Mouse (Mus musculus) left cerebral cortex, postnatal 4 days (tissue): ENCODE results near the gene Tctex1d4. TPM values are rescaled to one million over a fixed set of nuclear protein-coding genes. Genes with fewer than 3 reads are reported as not detected.
A peak's percentile ranks its signal among the peaks of the same experiment; 100 is the strongest.

ENCODE experiments used
- DNase-seq: peaks from one replicate; pipeline ENCODE4 v3.0.0-alpha.2; 2022
- intact Hi-C: fragments of 180-260 bp; cut with DNase I; formaldehyde crosslinking; loops from one replicate; pipeline ENCODE4 v1.15.1; 2025
- total RNA-seq, 2 experiments: library from RNA; stranded (reverse); gene quantifications; 2 replicates each; pipeline ENCODE4 v1.2.3; 2021

Tctex1d4 gene
- total RNA-seq, 2 experiments from 2014 or later: 0.52 to 0.58 TPM

DNA sequence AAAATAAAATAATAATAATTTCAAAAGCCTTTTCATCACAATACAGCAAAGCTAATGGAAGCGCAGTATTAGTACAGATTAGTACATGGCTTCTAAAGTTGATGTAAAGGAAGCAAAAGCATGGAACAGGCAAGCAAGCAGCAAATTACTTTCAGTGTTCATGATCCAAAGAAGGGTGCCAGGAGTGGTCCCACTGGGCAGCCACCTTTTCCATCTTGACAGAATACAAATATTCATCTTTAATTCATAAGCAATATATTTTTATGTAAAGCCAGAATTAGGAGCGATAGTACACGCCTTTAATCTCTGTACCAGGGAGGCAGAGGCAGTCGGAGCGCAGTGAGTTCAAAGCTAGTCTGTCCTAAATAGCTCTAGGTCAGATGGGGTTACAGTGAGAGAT, 7.0 kb upstream of the Tctex1d4 start:
- intact Hi-C loops: no loop called here
- DNase-seq: no peak

DNA sequence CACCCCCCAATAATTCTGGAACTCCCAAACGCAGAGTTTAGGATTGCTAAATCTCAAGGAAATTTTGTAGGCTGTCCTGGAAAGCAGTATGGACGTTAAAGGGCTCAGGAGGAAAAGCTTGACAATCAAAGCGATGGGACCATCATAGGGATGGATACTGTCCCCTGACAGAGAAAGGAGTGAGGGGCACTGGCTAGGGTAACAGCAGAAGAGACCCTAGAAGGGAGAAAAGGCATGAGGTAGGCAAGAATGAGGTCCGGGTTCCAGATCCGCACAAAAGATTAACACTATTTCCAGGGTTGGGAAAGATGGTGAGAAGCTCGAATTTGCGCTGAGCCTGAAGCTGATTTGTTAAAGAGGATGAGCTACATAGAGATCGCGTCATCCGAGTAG, 6.5 kb upstream of the Tctex1d4 start:
- intact Hi-C loops: no loop called here
- DNase-seq: no peak

DNA sequence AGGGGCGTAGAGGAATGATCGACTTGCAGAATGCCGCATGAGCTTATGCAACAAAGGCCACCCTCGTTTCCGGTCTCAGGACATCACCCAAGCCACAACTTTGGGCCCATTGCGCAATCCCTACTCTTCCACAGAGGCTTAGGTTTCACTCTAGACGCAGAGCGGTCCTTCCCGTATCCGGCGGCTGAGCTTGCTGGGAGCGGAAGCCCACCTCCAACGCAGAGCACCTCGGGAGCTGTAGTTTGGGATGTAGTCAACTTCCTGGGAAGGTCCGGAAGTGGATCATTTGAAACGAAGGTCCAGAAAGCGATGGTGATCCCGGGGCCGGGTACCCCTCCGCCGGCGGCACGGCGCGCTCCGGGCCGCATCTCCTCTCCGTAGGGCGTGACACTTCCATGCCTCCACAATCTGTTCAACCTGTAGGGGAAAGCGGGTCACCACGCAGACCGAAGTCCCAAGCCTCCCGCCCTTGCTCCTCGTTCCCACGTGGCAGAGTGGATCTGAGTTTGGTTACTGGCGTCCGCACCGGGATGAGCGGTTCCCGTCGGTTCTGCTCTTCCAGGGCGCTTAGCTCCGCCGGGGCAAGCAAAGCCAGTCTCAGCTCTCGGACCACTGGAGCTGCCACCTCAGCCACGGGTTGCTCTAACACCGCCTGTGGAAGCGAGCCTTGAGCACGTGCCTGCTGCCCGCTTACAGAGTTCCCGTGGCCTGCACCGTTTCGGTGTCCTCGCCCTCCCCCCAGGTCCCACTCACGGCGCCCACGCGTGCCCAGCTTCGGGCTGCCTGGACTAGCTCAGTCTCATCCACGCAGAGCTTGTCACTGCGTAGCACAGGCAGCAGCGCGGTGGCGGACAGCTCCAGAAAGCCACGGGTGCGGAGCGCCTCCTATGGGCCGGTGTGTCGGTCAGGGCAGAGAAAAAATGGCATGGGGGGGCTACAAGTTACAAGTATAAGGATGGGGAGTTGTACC, 5.9 kb upstream of the Tctex1d4 start:
- peak; percentile 92 for DNase-seq
- intact Hi-C loops: no loop called here

DNA sequence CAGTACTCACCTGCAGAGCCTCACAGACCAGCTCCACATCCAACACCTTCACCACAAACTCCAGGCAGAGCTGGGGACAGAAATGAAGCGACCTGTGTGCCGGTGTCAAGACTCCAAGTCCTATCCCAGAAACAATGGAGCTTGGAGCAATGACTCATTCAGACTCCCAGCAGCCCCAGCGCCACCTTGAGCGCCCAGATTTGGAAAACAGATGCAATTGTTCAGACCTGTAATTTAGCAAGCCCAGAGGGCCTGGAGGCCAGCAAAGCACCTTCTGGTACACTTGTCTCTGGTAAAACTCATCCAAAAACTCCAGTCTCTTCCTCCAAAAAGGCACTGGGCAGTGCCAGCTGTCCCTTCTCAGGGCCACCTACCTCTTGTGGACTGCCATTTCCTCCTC, 4.4 kb upstream of the Tctex1d4 start:
- intact Hi-C loops: no loop called here
- DNase-seq: no peak

DNA sequence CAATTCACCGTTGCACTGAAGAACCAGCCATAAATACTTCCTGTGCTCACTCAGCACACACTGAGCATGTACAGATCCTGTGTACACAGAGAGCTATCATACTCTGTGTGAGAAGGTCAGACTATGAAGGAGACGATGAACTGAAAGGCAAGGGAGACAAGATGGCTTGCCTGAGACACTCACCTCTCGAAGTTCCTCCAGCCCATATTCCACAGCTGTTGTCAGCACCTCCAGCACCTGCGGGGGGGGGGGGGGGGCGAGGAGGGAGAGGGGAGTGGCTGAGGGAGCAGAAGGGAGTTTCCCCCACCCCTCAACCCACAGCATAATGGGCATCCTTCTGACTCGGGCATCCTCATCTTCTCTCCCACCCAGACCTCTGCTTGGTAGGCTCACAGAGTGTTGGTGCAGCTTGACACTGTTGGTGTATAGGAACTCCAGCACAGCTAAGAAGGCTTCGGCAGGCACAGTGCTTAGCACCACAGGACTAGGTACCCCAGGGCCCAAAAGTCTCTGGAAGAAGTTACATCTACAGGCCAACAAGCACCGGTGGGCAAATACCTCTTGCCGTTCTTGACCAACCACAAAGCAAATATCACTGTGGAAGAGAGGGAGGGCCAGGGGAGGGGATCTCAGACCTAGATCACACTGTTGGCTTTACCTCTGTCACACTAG, 2.9 kb upstream of the Tctex1d4 start:
- intact Hi-C loops: no loop called here
- DNase-seq: no peak

DNA sequence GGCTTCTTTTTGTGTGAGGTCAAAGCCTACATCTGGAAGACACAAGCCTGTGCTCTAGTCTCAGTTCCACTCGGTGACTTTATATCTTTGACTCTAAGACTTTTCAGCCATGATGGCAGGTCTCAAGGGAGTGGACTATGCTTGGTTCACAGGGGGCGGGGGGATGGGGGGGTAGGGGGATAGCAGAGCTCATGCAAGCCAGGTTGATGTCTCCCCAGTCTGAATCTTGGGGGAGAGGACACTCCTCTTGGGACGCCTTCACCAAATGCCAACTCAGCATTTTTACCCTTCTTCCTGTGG, 2.4 kb upstream of the Tctex1d4 start:
- intact Hi-C loops: no loop called here
- no peak for DNase-seq

DNA sequence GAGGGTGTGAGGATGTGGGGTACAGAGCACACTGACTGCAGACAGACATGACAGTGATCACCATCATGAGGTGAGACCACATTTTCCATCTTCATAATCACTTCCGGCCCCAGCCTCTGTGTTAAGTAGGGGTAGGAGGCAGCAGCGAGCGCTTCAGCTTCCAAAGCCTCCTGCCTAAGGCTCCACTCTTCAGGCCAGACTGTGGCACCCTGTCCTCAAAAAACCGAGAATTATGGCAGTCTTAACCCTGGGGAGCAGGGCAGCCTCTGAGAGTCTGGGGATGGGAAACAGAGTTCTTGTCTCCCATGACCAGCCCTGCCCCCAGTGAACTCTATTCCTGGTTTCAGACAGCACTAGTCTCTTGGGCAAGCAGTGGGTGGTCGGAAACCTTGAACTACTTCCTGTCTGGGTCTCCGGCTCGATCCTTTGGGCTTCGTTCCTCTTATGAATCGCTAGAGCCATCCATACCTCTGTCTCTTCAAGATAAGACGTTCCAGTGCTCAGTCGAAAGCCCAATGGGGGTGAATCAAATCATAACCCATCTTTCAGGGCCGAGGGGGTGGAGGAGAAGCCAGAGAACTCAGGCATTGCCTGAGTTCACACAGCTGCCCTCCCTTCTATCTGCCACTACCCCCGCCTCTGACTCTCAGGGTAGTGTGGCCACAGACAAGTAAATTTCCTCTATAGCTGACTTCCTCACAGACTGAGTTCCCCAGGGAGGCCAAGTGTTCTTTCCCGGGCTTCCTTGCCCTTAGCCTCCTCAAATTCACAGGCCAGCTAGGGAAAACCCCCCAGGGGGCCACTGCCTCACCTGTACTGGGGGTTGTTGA, 1.9 kb upstream of the Tctex1d4 start:
- DNase-seq: no peak

DNA sequence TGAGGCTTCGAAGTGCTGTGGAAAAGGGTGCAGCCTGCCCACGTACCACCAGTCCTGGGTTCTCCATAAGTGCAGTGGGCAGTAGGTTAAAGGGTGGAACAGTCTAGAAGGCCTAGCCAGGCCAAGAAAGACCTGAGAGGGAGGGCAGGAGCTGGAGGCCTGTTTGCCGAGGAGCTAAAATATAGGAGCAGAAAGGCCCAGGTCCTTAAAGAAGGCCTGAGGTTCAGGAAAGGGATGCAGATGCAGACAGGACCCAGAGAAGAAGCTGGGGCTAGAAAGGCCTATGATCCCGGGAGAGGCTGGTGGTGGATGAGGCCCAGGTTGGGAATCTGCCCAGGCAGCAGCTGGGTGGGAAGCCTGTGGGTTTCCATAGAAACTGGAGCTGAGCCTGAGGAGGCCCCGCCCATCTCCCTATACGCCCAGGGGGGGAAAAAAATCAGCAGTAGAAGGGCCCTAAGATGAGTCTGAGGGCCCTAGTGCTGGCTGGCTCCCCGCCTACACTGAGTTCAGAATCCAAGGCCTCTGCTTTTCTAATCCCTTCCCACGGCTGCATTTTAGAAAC, 1.2 kb upstream of the Tctex1d4 start, which contains the start of gene Btbd19:
TSS of gene Btbd19 (minus strand) at position 378 of the 562 bp plus-strand sequence.
- peak; percentile 92 for DNase-seq
- intact Hi-C loops: no loop called here

More for the DNA sequence above, 1.9 kb upstream of the Tctex1d4 start:
- intact Hi-C loops: no loop called here

DNA sequence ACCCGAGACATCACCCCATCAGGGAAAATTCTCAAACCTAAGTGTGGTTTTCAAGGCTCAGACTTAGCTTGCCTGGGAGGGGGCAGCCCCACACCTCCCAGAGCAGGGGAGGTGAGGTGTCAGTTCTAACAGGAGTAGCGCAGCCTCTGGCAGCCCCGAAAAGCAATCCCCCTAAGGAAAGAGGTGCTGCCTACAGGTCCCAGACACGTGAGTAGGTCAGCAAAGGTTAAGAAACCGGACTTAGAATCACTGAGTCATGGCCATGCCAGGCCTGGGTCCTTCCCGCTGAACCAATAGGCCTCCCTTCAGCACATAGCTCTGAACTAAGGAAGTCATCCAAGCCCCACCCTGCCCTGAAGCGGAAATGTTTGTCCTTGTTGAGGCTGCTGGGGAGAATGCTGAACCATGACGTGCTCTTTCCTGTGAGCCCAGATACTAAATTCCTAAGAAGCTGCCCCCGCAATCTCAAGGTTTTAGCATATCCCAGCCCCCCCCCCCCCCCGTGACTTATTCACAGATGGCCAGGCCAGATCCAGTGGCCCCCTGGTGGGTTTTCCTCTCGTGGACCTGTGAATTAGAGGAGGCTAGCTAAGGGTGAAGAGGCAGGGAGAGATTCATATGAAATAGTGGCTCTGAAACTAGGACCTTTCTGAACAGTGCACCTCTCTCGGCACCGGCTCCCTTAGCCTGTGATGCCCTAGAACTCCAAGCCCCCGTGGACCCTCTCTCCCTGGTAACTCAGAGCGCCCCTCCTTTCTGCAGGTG, 502 bp upstream of the Tctex1d4 start:
- intact Hi-C loops: no loop called here
- DNase-seq: no peak

DNA sequence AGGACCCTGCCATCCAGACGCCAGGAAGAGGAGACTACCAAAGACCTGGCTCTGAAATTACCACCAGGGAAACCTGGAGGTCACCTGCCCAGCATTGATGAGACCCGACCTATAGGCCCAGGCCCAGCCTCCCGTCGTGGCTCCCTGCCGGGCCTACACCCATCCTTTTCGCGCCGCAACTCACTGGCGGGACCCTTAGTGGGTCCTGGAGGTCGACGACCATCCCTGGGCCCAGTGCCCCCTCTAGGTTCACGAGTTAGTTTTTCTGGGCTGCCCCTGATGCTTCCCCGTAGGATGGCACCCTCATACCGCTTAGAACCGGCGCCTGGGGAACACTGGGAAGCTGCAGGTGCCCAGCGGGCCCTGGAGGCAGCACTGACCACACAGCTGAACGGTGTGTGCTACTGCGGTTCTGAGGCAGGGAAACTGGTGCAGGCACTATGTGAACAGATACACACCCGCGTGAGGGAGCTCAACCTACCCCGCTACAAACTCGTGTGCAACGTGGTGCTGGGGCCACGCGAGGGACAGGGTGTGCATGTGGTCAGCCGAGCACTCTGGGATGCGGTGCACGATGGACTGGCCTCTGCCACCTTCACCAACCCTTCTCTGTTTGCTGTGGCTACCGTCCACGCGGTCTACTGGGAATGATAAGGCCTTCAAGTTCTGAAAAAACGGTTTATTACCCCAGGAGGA, 1.5 kb downstream of the Tctex1d4 start:
- intact Hi-C loops: no loop called here
- no peak for DNase-seq

DNA sequence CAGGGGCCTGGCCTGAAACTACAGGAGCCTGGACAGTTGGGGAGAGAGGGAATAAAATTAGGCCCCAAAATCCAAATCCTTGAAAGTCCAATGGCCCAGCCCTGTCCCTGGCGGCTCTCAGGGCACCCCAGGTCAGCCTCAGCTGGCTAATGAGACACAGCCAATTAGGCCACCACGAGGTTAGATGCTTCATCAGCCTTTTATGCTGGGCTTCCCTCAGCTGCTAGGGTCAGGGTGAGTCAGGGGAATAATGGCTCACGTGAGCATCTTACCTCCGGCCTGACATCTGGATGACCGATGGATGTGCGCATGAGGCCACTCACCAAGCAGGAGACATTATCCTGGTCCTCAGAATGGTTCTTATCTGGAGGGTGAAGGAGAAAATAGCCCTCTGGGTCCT, 4.2 kb downstream of the Tctex1d4 start:
- no peak for DNase-seq
- intact Hi-C loops: no loop called here

DNA sequence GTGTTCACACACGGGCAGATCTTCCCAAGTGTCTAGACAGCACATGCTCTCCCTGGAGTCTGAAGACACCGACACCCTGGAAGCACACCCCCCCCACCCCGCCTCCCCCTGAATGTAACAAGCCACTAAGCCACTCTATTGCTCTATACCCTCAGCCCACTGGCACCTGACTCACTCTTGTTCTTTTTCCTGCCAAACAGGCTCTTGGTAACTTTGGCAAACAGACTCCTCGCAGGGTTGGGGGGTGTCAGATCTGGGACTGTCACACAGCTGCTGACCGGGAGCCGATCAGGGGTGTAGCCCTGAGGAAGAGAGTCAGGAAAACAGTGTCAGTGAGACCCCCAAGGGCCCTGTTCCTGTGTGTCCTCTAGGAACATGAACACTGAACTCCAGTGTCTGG, 4.6 kb downstream of the Tctex1d4 start:
- intact Hi-C loops: no loop called here
- DNase-seq: no peak

DNA sequence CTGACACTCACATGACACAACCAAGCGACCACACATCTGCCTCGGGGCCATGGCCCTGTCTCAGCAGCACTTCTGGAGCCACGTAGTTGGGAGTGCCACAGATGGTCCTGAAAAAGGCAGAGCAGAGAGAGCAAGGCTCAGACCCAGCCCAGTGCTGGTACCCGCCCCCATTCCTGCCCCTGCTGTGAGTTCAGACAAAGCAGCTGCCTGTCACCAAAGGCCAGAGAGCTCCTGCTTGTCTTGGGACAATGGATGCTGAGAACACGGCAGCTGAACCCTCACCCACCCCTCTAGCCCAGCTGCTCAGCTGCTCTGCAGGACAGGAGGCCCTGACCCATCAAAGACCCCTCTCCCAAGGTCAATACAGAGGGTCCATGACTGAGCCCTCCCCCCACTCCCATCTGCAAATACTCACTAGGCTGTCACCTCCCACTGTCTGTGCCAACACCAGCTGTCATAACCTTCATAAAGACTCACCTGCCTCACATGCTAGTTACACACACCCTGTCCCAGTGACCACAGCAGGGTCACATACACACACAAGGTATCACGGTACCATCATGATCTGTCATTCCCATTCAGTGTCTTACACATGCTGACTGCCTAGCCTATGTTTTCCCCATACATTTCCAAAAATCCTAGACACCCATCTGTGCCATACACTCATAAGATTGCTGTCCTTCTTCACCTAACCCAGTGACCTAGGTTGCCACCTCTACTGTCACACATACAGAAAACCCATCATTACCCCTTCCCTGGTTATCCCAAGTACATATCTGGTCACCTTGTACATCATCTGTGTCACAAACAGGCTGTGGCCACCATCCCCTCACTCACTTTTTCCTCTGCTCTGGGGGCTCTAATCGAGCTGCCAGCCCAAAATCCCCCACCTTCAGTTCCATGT, 5.5 kb downstream of the Tctex1d4 start:
- peak; percentile 72 for DNase-seq
- intact Hi-C loops: no loop called here

DNA sequence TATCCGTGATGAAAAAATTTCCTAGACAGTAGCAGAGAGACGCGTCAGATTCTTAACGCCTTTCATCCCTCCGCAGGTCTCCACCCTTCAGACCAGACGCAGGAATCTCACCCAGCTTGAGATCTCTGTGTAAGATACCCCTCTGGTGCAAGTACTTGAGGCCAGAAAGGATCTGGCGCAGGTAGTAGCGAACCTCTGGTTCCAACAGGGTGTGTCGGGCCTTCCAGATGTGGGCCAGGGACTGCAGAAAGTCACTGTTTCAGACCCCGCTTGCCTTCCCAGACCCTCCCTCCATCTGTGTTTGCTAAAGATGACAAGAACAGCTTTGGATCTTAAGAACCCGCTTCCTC, 6.2 kb downstream of the Tctex1d4 start:
- no peak for DNase-seq
- intact Hi-C loops: no loop called here

DNA sequence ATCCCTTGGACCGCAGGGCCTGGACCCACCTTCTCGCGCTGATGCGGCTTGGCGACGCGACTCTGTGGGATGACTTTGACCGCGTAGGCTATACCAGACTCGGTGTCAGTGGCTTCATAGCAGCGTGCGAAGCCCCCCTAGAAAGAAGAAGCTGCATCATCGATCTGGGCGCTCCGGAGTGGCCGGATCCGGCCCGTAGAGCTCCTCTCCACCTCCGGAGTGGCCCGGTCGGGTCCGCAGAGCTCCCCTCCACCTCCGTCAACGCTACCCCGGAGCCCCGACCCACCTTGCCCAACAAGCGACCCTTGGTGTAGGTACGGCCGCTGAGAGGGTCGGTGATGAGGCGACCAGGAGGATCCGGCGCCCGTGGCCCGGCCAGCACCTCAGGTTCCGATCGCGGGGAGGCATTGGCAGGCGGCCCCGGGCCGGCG, 6.8 kb downstream of the Tctex1d4 start:
- intact Hi-C loops: no loop called here
- DNase-seq: no peak

DNA sequence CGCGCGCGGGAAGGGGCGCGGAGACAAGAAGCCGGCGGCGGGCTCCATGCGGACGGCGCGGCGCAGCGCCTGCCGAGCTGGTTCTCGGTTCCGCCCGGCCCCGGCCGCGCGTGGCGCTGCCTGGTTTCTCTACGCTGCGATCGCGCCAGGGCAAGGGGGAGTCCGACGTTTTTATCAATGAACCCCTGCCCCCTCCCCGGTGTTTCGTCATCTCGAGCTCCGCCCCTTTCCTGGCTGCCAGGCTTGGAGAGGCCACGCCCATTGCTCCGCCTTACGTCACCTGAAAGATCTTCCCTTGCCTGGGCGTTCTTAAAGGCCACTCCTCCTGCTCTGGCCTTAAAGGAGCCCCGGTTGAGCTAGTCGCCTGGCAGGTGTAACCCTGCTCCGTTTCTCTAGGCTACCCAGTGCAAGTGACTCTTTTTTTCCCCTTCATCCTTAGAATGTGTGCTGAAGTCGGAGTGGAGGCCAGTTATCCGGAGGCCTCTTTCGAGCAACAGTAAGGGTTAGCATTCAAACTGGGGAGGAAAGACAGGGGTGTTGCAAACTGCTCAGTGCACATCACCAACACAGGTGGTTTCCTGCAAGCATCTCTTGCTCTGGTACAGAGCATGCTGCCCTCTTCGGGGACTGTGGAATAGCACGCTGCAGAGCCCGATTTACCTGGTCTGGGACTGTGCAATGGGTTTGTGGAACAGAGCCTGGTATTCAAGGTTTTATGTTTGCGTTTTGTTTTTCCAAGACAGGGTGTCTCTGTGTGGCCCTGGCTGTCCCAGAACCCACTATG, 7.4 kb downstream of the Tctex1d4 start, which contains the start of gene Plk3:
TSS of gene Plk3 (minus strand) at position 147 of the 784 bp plus-strand sequence.
- peak; percentile 98 for DNase-seq
- intact Hi-C loops: no loop called here

DNA sequence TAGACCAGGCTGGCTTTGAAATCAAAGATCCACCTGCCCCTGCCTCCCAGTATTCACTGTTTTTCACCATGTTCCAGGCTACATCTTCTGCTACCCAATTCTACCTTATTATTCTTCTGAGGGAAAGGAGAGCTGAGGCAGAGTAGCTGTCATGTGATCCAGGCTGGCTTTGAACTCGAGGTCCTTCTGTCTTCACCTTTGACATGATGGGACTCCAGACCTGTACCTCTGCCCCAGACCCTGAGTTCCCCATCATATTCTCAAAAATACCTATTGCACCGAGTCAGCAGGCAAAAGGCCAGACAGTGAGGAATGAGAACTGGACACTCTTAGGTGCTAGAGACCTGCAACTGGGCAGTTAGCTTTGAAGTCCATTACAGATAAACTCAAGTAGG, 8.0 kb downstream of the Tctex1d4 start:
- DNase-seq: no peak
- intact Hi-C loops: no loop called here

DNA sequence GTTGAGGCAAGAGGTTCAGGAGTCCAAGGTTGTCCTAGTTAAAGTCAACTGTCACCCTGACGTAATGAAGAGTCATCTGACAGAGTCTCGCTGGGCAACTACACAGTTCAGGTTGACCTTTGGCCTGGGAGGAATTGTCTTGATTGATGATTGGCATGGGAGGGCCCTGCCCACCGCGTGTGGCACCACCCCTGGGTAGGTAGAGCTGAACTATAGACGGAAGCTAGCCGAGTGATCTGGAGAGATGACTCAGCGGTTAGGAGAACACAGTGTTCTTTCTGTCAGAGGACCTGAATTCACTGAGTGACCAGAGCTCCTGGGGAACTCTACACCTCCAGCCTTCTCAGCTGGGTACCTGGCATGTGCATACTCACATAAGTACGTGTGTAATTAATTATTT, 9.4 kb downstream of the Tctex1d4 start:
- DNase-seq: no peak
- intact Hi-C loops: no loop called here
